Mouse (Mus musculus) megakaryocyte, embryonic 14.5 days (primary cell): ENCODE results near the gene Ifih1.

Source experiments
- FLI1 ChIP-seq: IDR thresholded peaks from 2 replicates; pipeline ENCODE4 v1.6.1; 2012; ENCODE audit warnings: low read length, inconsistent platforms, mixed read lengths
- GATA1 ChIP-seq: IDR thresholded peaks from 3 replicates; pipeline ENCODE4 v1.6.1; 2012; ENCODE audit warnings: mixed read lengths, low read length, inconsistent platforms, borderline replicate concordance

DNA sequence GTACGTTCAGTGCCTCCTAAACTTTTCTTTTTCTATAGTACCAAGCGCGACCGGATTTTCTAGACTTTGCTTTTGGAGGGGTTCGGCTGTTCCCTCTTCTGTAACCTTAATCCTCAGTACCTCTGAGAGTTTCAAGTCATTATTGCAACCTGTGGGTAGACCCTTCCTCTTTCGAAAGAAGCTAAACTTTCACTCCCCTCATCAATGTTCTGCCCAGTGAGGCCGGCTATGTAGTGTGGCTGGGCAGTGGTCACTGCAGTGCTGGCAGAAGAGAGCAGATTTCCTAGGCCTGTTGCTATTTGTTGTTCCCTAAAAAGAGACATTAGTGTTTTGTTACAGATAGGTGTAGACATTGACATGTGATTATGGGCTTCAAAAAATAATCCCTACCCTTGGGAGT is 18.8 kb upstream of the Ifih1 start:
- no peak for TF ChIP-seq GATA1
- TF ChIP-seq FLI1, result no peak
